Mouse (Mus musculus) embryonic facial prominence, embryonic 11.5 days (tissue): ENCODE measurements at regions not wholly inside any gene's neighbourhood (a gene's known extent, or its start where the extent isn't known, plus 50 kb on each side); places are given as distances from the start of the nearest gene placed in this dataset.

Experiments used
- ATAC-seq: fragments of 200-750 bp; cut with Nextera tagmentation; replicated peaks from 2 replicates; pipeline ENCODE4 v1.8.0; 2017; ENCODE audit warnings: low read depth; ENCODE audit not compliant: insufficient number of reproducible peaks, low FRiP score, low TSS enrichment
- DNase-seq: peaks from one replicate; pipeline ENCODE4 v3.0.0-alpha.2; 2015; ENCODE audit warnings: low spot score
- H3K27ac ChIP-seq: fragments of 300-500 bp; sonication (generic); replicated peaks from 2 replicates; pipeline ENCODE4 v1.5.1; 2014; ENCODE audit warnings: mild to moderate bottlenecking, low read depth, low read length, control low read depth
- H3K27me3 ChIP-seq: fragments of 300-500 bp; sonication (generic); 2 replicates; pipeline ENCODE4 v1.6.1; 2014; ENCODE audit warnings: mild to moderate bottlenecking, low read length, moderate library complexity, mixed read lengths; ENCODE audit not compliant: control insufficient read depth, insufficient read depth
- H3K36me3 ChIP-seq: fragments of 300-500 bp; sonication (generic); replicated peaks from 2 replicates; pipeline ENCODE4 v1.6.1; 2014; ENCODE audit warnings: low read depth, mild to moderate bottlenecking, low read length, moderate library complexity, mixed read lengths; ENCODE audit not compliant: control insufficient read depth, insufficient read depth
- H3K4me1 ChIP-seq: fragments of 300-500 bp; sonication (generic); 2 replicates; pipeline ENCODE4 v1.6.1; 2014; ENCODE audit warnings: low read length, mixed read lengths; ENCODE audit not compliant: control insufficient read depth, insufficient read depth
- H3K4me2 ChIP-seq: fragments of 300-500 bp; sonication (generic); 2 replicates; pipeline ENCODE4 v1.6.1; 2014; ENCODE audit warnings: low read depth, mild to moderate bottlenecking, control low read depth, low read length, moderate library complexity
- H3K4me3 ChIP-seq: fragments of 300-500 bp; sonication (generic); 2 replicates; pipeline ENCODE4 v1.5.1; 2014; ENCODE audit warnings: low read depth, low read length, control low read depth
- H3K9ac ChIP-seq: fragments of 300-500 bp; sonication (generic); replicated peaks from 2 replicates; pipeline ENCODE4 v1.6.1; 2014; ENCODE audit warnings: mild to moderate bottlenecking, control low read depth, low read length
- H3K9me3 ChIP-seq: fragments of 300-500 bp; sonication (generic); replicated peaks from 2 replicates; pipeline ENCODE4 v1.6.1; 2016; ENCODE audit warnings: mild to moderate bottlenecking, low read length, inconsistent platforms, mixed read lengths; ENCODE audit not compliant: control insufficient read depth
- WGBS: fragments of 180-500 bp; shearing (Covaris S2); extraction: QIAGEN DNeasy Blood & Tissue Kit; methylation state at CpG from one replicate; pipeline ENCODE4 v1.1.7; 2014; 5-methylcytosine and 5-hydroxymethylcytosine counted together

DNA sequence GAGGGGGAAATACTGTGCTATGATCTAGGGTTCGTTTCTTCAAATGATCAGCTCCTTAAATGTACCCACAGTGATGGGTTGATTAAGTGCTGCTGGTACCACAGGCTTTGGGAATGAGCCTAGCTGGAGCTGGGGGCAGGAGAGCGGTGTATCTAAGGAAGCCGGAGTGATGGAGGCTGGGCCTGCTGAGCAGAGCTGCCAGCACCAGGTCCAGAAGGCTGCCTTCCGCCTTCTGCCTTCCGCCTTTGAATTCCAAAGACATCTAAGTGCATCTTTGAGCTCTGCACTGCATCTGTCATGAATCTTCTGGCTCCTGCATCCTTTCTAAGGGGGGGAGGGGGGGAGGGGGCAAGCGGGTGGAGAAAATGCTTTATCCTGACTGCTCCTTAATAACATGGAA, 176.9 kb downstream of the Abhd5 start:
- Histone ChIP-seq H3K36me3 (no peaks in the 10 kb centered on the region), H3K4me3 (no peak overlapping the region), H3K4me2 (no peak overlapping the region), H3K9me3 (no peaks in the 10 kb centered on the region), H3K27me3 (no peaks in the 10 kb centered on the region), H3K4me1 (no peaks in the 10 kb centered on the region), H3K27ac (no peak overlapping the region), H3K9ac (no peak overlapping the region)
- DNase-seq, result no peak
- no peak for ATAC-seq
- 82% methylated on average over 6 of the region's 6 CpGs for WGBS

GRCm38 (mm10) chr9:122529721-122530120, 178.3 kb downstream of the Abhd5 start:
- H3K4me2 ChIP-seq, result no peak overlapping the region
- H3K36me3 ChIP-seq, result no peaks in the 10 kb centered on the region
- no peaks in the 10 kb centered on the region for H3K4me1 ChIP-seq
- H3K4me3 ChIP-seq, result no peak overlapping the region
- no peak overlapping the region for H3K27ac ChIP-seq
- DNase-seq (no peak), ATAC-seq (no peak)
- H3K9ac ChIP-seq, result no peak overlapping the region
- no peaks in the 10 kb centered on the region for H3K9me3 ChIP-seq
- H3K27me3 ChIP-seq, result no peaks in the 10 kb centered on the region

- 83% methylated on average over 2 of the region's 2 CpGs for WGBS
- Histone ChIP-seq H3K9me3 (no peaks in the 10 kb centered on the region), H3K9ac (no peak overlapping the region), H3K4me1 (no peaks in the 10 kb centered on the region), H3K4me2 (no peak overlapping the region), H3K27me3 (no peaks in the 10 kb centered on the region), H3K4me3 (no peak overlapping the region), H3K36me3 (no peaks in the 10 kb centered on the region), H3K27ac (no peak overlapping the region)
- ATAC-seq, result no peak
- no peak for DNase-seq
These were observed 180.4 kb downstream of the Abhd5 start for GRCm38 (mm10) chr9:122531806-122532205.

DNA sequence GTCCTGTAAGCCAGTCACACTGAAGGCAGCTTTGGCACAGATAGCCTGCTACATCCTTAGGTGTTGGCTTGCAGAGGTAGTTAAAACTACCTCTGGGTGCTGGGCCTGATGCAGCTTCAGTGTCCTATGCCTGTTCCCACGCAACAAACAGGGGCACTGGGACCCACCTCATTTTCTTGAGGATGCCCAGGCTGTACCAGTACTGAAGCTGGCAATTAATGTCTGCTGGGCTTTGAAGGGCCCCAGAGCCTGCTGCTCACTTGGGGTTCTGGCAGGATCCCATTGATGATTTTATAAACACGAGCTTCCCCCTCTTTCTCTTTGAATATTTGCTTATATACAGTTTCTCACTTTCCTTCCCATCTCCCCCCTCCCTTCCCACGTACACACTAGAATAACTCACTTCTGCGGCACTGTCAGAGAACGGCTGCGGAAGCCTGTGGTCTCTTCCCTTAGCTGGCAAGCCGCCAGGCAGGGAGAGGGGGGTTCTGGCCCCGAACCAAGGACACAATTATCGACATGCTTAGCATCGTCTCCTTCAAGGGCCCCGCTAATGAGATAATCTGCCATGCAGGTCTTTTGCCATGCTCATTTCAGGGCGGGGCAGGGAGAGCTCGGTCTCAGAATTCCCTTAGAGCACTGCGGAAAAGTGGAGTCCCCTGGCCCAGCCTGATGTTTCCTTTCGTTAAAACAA, 182.9 kb downstream of the Abhd5 start:
- Histone ChIP-seq H3K9ac (no peak overlapping the region), H3K4me2 (no peak overlapping the region), H3K36me3 (no peaks in the 10 kb centered on the region), H3K9me3 (no peaks in the 10 kb centered on the region), H3K4me1 (no peaks in the 10 kb centered on the region), H3K27ac (no peak overlapping the region), H3K27me3 (no peaks in the 10 kb centered on the region), H3K4me3 (no peak overlapping the region)
- no peak for ATAC-seq
- peak; percentile 19 for DNase-seq
- 53% methylated on average over 15 of the region's 15 CpGs for WGBS

DNA sequence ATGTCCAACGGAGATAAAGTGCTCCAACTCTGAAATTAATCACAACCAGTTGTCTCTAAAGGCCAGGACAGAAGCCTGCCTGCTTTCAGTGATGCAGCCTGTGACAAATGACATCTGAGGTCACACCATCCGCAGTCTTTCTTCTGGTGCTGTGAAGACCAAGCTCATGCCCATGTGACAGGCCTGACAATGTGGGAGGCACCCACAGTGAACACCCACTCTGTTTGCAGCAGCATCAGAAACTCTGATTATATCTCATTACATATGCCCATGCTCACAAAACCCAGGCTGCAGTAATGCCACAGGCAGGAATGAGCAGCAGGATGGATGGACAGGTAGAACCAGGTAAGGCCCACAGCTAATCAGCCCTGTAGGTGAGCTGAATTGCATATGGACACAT, 183.6 kb downstream of the Abhd5 start:
- 66% methylated on average over 2 of the region's 2 CpGs for WGBS
- Histone ChIP-seq H3K36me3 (no peaks in the 10 kb centered on the region), H3K9me3 (no peaks in the 10 kb centered on the region), H3K4me2 (no peak overlapping the region), H3K27me3 (no peaks in the 10 kb centered on the region), H3K9ac (no peak overlapping the region), H3K4me3 (no peak overlapping the region), H3K27ac (no peak overlapping the region), H3K4me1 (no peaks in the 10 kb centered on the region)
- DNase-seq (no peak), ATAC-seq (no peak)

DNA sequence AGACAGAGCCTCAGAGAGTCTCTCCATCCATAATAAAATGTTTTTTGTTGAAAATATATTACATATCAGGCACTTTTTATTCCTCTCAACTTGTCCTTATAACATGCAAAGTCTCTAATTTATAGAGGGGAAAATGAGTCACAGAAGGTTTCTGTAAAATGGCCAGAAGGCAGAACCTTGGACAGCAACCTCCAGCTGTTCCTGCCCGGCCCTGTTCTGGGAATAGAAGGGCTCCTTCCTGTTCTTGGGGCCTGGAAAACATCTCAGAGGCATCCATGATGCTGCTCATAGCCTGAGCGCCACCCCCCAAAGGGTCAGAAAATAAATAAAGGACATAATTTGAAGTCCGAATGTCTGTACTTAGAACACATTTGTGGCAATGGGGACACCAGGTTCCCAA, 188.7 kb downstream of the Abhd5 start:
- Histone ChIP-seq H3K27me3 (no peaks in the 10 kb centered on the region), H3K27ac (no peak overlapping the region), H3K4me3 (no peak overlapping the region), H3K4me1 (no peaks in the 10 kb centered on the region), H3K9me3 (no peaks in the 10 kb centered on the region), H3K9ac (no peak overlapping the region), H3K36me3 (no peaks in the 10 kb centered on the region), H3K4me2 (no peak overlapping the region)
- WGBS, result 38% methylated on average over 3 of the region's 3 CpGs
- ATAC-seq (no peak), DNase-seq (peak; percentile 66)

GRCm38 (mm10) chr9:122556051-122556450, 191.1 kb upstream of the Topaz1 start:
- 74% methylated on average over 9 of the region's 9 CpGs for WGBS
- Histone ChIP-seq H3K9me3 (no peaks in the 10 kb centered on the region), H3K36me3 (no peaks in the 10 kb centered on the region)

GRCm38 (mm10) chr9:122566060-122566459, 181.1 kb upstream of the Topaz1 start:
- H3K9me3 ChIP-seq, result no peaks in the 10 kb centered on the region
- no peak for DNase-seq
- ATAC-seq, result no peak
- H3K4me1 ChIP-seq, result no peaks in the 10 kb centered on the region; the same call in 1 of the 2 replicates
- H3K36me3 ChIP-seq, result no peaks in the 10 kb centered on the region
- peaks cover 37% of the 10 kb centered on the region for H3K27me3 ChIP-seq
- no peak overlapping the region for H3K4me2 ChIP-seq
- H3K9ac ChIP-seq, result no peak overlapping the region
- no peak overlapping the region for H3K27ac ChIP-seq
- H3K4me3 ChIP-seq, result no peak overlapping the region
- WGBS, result 77% methylated on average over 3 of the region's 3 CpGs

More at GRCm38 (mm10) chr9:122556051-122556450, 191.1 kb upstream of the Topaz1 start:
- Histone ChIP-seq H3K4me3 (no peak overlapping the region), H3K27me3 (no peaks in the 10 kb centered on the region), H3K4me2 (no peak overlapping the region), H3K9ac (no peak overlapping the region), H3K4me1 (no peaks in the 10 kb centered on the region), H3K27ac (no peak overlapping the region)
- DNase-seq (no peak), ATAC-seq (no peak)
